Mouse (Mus musculus) CD8-positive naive resting alpha-beta T cell, adult 2 months (primary cell): ENCODE data around the gene Eps15.
"Not testable (repeated sequence)": the region's sequence is repeated elsewhere in the genome, so short reads cannot be mapped to it uniquely, and the experiment has no call there.

Experiments used
- DNase-seq, 2 experiments: peaks; one replicate each; pipeline ENCODE4 v3.0.0; 2022; ENCODE audit warnings: low read depth in 2 of 2, low spot score in 2 of 2

Eps15 gene

DNA sequence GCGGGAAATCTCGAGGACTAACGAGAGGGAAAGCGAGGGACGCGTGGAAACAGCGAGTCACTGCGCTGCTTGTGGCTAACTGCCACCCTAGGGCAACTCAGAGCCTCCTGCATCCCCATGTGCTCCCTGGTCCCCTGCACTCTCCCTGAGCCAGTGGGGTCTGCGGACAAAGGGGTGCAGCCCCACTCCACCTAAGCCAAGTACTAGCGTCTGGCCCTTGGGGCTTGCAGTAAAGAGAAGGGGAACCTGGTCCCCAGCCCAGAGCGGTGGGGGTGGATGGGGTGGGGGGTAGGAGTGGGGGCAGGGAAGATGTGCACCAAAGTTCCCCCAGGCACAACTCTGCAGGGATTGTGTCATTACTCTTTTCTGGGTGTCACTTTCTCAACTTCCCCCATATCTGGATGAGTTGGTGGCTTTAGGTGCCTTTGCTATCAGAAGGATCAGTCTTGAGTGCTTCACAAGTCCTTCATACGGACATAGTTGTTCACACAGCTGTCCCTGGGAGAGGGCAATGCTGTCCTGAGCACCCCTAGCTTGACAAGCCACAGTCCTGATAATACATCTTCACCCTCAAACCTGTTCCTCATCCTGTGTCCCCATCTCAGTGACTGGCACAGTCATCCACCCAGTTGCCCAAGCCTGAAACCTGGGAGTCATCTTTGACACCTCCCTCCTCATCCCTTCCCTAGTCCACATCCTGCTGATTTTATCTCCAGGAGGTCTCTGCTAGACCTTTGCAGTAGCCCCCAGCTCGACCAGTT, 114.4 kb downstream of the Eps15 start:
- no peak for DNase-seq

DNA sequence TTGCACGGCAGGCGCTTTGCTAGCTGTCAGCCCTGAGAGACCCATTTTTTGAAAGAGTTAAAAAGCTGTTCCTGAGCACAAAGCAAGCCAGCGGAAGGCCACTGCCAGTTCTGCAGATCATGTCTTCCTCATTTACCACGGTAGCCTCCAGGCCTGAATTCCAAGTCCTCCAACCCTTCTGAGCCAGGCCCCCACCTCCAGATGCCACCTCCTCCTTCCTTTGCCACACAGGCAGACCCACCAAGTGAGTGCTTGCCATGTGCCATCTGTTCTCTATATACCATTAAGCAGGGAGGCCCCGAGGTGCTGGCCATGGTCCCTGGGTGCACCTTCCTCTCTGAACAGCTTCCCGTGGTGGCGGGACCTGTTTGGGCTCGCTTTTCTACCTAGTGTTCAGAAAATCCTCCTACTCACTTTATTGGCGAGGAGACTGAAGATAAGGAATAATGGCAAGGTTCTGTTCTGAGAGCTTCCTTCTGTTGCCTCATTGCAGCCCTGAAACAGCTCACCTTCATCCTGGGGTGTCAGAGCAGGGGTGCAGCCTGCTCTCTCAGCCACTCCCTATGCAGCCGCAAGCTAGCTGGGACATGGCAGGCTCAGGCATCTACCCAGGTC, 120.4 kb downstream of the Eps15 start:
- DNase-seq = no peak

DNA sequence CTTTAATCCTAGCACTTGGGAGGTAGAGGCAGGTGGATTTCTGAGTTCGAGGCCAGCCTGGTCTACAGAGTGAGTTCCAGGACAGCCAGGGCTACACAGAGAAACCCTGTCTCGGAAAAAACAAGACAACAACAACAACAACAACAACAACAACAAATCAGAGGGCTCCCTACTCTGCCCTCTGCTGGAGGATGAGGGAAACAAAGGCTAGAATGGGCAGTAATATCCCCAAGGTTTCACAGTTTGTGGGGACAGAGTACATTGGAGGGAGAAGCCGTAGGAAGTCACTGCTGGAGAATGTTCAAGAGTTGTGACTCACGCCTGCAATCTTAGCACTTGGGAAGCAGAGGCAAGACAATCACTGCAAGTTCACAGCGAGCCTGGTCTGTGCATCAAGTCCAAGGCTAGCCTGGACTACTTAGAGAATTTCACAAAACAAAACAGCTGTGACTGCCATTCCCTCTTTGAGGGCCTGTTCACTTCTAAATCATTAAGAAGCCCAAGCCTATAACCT, 121.2 kb downstream of the Eps15 start:
- DNase-seq = no peak

- DNase-seq = not testable (repeated sequence)
Observed at GRCm38 (mm10) chr4:109404908-109405307, 124.8 kb downstream of the Eps15 start.

DNA sequence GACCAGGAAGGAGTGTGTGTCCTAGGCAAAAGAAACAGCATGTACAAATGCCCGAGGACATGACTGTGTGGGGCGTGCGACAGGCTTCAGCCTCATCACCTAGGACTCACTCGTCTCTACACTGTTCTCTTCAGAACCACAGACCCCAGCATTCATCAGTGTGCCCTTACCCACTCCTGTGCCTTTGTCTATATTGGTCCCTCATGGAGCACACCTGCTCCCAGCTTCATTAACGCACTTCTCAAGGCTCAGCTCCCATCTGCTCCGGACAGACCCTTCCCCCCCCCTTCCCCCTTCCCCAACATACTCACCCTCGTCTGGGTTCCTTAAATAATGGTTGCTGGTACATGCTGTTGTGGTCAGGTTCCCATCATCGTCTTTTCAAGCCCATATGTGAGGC, 125.3 kb downstream of the Eps15 start:
- no peak for DNase-seq

DNA sequence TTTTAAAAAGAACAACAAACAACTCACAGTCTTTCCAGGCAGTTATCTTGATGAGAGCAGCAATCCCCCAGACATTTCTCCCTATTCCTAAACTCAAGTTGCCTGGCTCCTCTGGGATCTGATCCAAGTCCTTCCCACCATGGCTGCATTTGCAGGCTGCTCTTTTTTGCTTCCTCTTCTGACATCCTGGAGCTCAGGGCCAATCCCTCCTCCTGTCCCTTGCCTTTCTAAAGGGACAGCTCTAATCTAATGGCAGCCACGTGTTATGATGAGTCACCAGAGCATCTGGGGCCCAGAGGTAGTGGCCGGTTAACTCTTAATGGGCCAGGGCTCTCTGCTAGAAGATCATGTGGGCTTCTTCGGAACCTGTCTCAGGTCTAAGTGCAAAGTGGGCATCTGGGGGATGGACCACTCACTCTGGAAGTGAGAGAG, 126.0 kb downstream of the Eps15 start:
- DNase-seq = no peak

- no peak for DNase-seq
Observed at GRCm38 (mm10) chr4:109406486-109407175, 126.6 kb downstream of the Eps15 start, which contains the start of gene Ttc39a. Gene Ttc39a, plus strand, starts transcription at chr4:109406623.

- DNase-seq = no peak
Observed at GRCm38 (mm10) chr4:109407176-109407520, 127.1 kb downstream of the Eps15 start.

DNA sequence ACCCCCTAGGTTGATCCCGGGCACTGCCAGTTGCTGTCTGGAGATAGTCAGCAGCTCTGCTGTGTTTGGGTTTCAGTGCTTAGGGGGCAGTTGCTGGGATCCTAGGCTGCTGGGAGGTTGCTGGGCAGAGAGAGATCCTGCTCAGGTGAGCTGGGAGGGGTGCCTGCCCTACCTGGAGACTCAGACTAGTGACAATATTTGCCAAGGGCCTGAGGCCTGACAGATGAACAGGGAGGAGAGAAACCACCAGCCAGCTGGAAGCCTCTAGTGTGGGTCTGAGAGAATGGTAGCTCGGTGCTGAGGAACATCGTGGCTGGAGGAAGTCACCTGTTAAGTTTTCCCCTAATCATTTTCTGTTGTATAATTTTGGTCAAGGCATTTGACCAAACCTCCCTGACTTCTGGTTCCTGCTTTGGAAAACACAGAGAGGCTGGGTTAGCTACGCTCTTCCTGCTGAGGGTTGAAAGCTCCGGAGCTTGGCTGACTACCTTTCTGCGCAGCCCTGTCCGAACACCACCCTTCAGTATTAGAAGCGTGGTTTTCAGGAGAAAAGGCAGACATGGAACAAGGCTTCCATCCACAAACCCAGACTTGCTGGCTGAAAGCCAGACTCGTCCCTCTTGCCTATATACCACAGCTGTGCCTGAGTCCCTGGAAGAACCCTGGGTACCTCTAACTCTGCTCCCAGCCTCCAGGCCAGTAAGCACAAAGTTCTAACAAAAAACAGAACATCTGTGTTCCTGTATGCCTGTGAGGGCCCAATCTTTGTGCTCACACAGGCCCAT, 127.8 kb downstream of the Eps15 start:
- no peak for DNase-seq

GRCm38 (mm10) chr4:109410681-109411376, 130.8 kb downstream of the Eps15 start:
- DNase-seq = no peak

- DNase-seq = no peak
Observed at GRCm38 (mm10) chr4:109411377-109411967, 131.4 kb downstream of the Eps15 start.

DNA sequence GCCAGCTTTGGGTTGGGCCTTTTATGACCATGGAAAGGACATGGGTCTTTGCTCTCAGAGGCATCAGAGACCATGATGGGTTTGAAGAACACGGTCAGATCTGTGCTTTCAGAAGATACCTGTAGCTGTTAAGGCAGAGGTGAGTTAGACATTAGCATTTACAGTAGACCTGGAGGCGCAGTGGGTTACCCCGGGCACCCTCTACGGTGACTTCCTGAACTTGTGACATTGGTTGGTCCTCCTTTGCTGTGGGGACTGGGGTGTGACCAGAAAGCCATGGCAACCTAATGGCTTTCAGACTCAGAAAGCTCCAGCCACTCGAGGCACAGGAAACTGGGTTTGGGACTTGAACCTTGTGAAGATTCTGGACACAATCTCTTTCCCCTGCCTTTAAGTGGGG, 132.2 kb downstream of the Eps15 start:
- DNase-seq = no peak

- no peak for DNase-seq
Observed at GRCm38 (mm10) chr4:109417998-109418397, 137.9 kb downstream of the Eps15 start.

- DNase-seq = no peak
Observed at GRCm38 (mm10) chr4:109419017-109419416, 138.9 kb downstream of the Eps15 start.

DNA sequence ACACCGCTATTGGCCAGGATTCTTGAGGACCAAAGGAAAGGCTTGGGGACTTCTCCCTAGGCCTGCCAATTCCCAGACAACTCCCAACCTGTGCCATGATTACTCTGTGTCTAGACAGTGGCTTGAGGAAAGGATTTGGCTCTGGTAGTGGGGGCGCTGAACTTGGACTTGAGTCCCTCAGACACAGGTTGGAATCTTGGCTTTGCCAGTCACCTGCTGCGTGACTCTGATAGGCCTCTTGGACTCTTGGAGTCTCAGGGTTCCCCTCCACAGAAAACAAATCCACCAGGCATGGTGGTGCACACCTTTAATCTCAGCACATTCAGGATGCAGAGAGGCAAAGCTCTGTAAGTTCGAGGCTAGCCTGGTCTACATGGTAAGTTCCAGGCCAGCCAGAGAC, 139.5 kb downstream of the Eps15 start:
- DNase-seq = no peak

DNA sequence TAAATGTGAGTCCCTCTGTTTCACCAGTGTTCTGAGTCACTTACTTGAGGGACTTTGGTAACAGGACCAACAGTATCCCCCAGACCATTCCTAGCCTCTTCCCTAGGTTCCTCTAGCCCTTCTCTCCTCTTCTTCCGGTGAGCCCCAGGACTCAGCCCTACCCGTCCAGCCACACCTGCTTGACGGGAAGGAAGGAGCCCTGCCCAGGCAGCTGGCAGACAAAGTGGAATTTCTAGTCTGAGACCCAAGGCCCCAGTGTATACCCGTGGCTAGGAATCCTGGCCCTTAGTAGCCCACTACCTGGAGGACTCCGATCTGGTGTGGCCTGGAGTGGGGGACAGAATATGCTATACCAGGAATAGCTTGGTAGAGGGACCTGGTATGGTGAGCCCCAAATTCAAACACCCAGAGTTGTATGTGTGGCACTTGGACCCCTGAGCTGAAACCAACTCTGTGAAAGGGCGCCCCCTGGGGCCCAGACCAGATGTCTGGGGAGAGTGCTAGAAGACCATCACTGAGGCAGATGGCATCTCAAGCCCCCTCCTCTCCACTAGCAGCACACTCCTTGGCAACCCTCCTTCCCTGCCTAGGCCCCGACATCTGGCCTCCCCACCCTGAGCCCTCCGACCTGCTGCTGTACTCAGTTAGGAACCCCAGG, 140.2 kb downstream of the Eps15 start:
- no peak for DNase-seq

DNA sequence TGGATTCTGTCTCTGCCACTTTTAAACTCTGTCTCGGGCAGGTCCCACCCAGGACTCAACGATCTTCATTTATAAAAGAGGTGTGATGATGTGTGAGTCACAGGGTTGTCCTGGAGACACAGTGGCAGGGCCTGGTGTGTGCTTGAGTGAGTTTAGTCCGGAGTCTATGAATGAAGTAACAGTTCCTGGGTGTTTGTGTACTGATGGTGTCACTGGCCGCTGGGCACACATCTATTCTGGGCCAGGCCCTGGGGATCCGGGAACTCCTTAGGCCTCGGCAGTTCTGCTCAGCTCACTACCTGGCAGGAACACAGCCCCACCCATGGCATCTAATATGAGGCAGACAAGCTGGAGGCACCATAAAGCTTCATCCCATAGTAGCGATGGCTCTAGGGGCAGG, 141.5 kb downstream of the Eps15 start:
- DNase-seq = no peak

DNA sequence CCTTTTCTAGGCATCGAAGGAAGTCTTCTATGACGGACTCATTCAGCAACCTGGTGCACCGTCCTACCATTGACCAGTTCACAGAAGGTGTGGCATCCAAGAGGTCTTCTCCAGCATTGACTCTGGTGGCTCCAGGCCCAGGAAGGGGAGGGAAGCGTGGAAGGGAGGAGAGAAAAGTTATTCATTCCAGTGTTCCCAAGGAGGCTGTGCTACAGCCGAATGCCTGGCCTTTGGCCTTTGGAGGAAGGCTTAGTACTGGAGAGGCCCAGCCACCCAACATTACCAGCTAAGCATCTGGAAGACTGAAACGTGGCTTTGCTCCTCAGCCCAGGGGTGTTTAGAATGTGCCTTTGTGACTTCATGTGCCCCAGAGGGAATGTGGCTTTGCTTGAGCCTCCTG, 142.4 kb downstream of the Eps15 start:
- no peak for DNase-seq

DNA sequence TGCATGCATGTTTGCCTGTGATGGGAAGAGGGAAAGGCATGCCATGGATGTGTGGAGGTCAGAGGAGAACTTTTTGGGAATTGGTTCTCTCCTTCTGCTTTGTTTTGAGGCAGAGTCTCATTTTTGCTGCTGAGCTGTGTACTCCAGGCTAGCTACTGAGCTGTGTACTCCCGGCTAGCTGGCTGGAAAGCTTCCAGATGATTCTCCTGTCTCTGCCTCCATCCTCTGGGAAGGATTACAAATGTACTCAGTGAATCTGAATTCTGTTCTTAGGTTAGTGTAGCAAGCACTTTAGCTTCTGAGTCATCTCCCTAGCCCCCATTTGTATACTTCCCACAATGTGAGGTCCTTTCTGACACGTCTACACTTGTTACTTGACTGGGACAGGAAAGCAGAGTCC, 143.4 kb downstream of the Eps15 start:
- DNase-seq = no peak

GRCm38 (mm10) chr4:109427058-109427457, 147.0 kb downstream of the Eps15 start:
- no peak for DNase-seq
